Mouse (Mus musculus): ENCODE results near the gene Mast4.
A peak's percentile ranks its signal among the peaks of the same experiment; 100 is the strongest.

The Mast4 gene

GRCm38 (mm10) chr13:103029377-103029776 lies 304.9 kb downstream of the Mast4 start:
- DNase-seq, result peak; percentile 61

- DNase-seq, result no peak
These were observed 306.7 kb downstream of the Mast4 start for GRCm38 (mm10) chr13:103027456-103028078.

GRCm38 (mm10) chr13:103025461-103025860 lies 308.8 kb downstream of the Mast4 start:
- DNase-seq, result no peak

GRCm38 (mm10) chr13:103018481-103018880 lies 315.8 kb downstream of the Mast4 start:
- no peak for DNase-seq

GRCm38 (mm10) chr13:103017661-103018060 lies 316.6 kb downstream of the Mast4 start:
- peak; percentile 62 for DNase-seq

- peak; percentile 90 for DNase-seq
These were observed 319.1 kb downstream of the Mast4 start for GRCm38 (mm10) chr13:103015131-103015750.

- DNase-seq, result peak; percentile 98
These were observed 319.7 kb downstream of the Mast4 start for GRCm38 (mm10) chr13:103014631-103015030.

- peak; percentile 59 for DNase-seq
These were observed 320.1 kb downstream of the Mast4 start for GRCm38 (mm10) chr13:103014222-103014621.

- no peak for DNase-seq
These were observed 329.1 kb downstream of the Mast4 start for GRCm38 (mm10) chr13:103005227-103005626.

GRCm38 (mm10) chr13:103001831-103002230 lies 332.5 kb downstream of the Mast4 start:
- peak; percentile 63 for DNase-seq

- peak; percentile 51 for DNase-seq
These were observed 333.4 kb downstream of the Mast4 start for GRCm38 (mm10) chr13:103000891-103001290.

GRCm38 (mm10) chr13:102994098-102994497 lies 340.2 kb downstream of the Mast4 start:
- DNase-seq, result peak; percentile 91

- peak; percentile 77 for DNase-seq
These were observed 341.4 kb downstream of the Mast4 start for GRCm38 (mm10) chr13:102992680-102993423.

GRCm38 (mm10) chr13:102991928-102992327 lies 342.4 kb downstream of the Mast4 start:
- peak; percentile 72 for DNase-seq

GRCm38 (mm10) chr13:102991196-102991595 lies 343.1 kb downstream of the Mast4 start:
- DNase-seq, result peak; percentile 58

GRCm38 (mm10) chr13:102990085-102990484 lies 344.2 kb downstream of the Mast4 start:
- peak; percentile 88 for DNase-seq

- DNase-seq, result peak; percentile 65
These were observed 344.7 kb downstream of the Mast4 start for GRCm38 (mm10) chr13:102989616-102990015.

- DNase-seq, result peak; percentile 56
These were observed 345.3 kb downstream of the Mast4 start for GRCm38 (mm10) chr13:102988976-102989375.

- peak; percentile 55 for DNase-seq
These were observed 345.9 kb downstream of the Mast4 start for GRCm38 (mm10) chr13:102988251-102988895.

- DNase-seq, result peak; percentile 35
These were observed 349.7 kb downstream of the Mast4 start for GRCm38 (mm10) chr13:102984550-102984949.

- no peak for DNase-seq
These were observed 360.4 kb downstream of the Mast4 start for GRCm38 (mm10) chr13:102973853-102974252.

GRCm38 (mm10) chr13:102963471-102963870 lies 370.8 kb downstream of the Mast4 start:
- no peak for DNase-seq

Measured in heart, adult 11 months (tissue).